Mouse (Mus musculus): ENCODE measurements at regions not wholly inside any gene's neighbourhood (a gene's known extent, or its start where the extent isn't known, plus 50 kb on each side); places are given as distances from the start of the nearest gene placed in this dataset.
"Not testable (repeated sequence)": the region's sequence is repeated elsewhere in the genome, so short reads cannot be mapped to it uniquely, and the experiment has no call there.

DNA sequence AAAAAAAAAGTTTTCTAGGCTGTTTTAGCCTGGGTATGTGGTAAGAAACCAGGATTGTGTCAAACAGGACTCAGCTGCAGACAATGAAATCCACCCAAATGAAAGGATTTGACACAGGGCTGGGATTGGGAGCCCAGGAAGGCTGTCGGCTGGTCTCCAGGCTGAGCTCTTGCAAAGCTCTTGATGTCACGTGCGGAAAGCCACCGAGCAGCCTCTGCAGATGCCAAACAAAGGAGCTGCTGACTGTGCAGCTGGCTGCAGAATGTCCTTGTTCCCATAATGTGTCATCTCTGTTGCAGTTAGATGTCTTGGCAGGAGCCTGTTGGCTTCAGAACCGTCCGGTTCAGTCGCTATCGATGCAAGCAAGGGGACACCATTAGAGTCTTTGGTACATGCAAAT is 56.1 kb downstream of the Bbs10 start:
- no peak for ATAC-seq (replicated peaks in 1 of 2; ENCODE audit: insufficient read depth in 1 of 2, low FRiP score in 2 of 2, low TSS enrichment in 1 of 2, low read depth in 1 of 2, poor library complexity in 2 of 2, severe bottlenecking in 2 of 2)

DNA sequence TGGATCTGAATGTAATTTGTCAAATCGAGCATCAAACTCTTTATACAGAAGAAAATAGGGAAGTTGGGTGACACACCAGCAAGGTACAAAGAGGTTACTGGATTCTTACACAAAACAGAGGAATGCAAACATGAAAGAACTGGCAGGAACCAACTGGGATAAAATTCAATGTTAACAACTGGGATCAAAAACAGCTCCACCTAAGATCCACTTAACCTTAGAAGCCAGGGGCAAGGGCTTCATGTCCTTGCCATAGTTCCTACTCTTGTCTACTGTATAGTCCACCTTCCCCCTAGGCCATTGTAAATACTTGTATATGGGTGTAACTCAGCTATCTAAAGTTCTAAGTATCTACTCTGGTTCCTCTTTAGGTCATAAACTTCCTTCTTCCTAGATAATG is 59.9 kb downstream of the Bbs10 start:
- not testable (repeated sequence) for ATAC-seq (replicated peaks in 1 of 2; ENCODE audit: insufficient read depth in 1 of 2, low FRiP score in 2 of 2, low TSS enrichment in 1 of 2, low read depth in 1 of 2, poor library complexity in 2 of 2, severe bottlenecking in 2 of 2)

DNA sequence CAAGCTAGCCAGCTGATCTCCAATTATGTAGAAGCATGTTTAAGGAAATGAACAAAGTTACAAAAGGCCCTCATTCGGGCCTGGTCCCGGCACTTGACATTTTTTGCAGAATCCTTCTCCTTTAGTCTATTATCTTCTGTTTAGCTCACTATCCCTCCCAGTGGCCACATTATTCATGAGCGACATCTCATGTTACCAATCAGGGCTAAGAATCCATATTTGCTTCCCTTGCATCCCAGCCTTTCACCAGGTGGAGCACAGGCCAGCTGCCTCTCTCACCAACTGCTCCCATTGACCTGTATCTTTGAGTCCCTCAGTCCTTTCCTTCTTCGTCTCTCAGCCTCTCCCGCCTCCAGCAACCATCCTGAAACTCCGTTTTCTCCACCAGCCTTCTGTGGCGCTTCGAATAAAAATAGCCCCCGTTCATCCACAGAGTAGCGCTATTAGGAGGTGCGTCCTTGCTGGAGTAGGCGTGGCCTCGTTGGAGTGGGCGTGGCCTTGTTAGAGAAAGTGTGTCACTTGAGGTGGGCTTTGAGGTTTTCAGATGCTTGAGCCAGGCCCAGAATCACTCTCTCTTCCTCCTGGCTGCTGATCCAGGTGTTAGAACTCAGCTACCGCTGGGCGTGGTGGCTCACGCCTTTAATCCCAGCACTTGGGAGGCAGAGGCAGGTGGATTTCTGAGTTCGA is 63.4 kb downstream of the Bbs10 start:
- no peak for ATAC-seq (replicated peaks in 1 of 2; ENCODE audit: insufficient read depth in 1 of 2, low FRiP score in 2 of 2, low TSS enrichment in 1 of 2, low read depth in 1 of 2, poor library complexity in 2 of 2, severe bottlenecking in 2 of 2)

DNA sequence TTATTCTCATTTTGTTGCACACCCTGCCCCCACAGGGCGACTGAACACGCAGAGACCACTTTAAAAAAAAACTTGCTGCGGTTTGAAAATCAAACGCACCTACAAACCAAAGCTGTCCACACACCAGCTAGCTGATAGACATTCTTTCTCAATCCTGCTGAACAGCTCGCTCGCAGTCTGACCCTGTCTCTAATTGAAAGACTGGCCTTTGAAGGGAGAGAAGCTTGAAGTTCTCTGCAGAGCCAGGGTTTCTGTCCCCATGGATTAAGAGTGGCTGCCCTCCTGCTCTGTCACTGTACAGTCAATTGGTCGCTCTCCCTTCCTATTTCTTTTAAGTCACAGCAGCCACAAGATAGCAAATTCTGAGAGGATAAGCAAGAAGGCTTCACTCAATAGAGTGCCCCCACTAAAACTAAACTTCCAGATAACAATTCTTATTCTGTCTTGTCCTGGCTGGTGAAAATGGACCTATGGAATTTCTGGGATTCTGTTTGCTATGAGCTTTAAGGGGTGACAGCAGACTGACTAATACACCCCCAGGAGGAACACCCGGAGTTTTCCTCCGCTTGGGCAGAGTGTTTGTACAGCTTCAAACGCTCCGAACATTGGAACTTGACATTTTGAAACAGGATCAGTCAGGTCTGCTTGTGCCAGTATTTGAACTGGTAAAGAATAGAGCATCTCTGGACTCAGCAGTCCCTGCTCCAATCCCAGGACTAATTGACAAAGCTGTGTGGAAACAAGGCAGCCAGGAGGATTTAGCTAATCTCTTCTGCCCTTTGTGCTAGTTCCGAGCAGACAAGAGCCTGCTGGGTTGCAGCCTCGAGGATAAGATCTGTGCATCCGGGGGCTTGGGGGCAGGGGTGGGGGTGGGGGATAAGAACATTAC is 65.5 kb downstream of the Bbs10 start:
- ATAC-seq (replicated peaks in 1 of 2; ENCODE audit: insufficient read depth in 1 of 2, low FRiP score in 2 of 2, low TSS enrichment in 1 of 2, low read depth in 1 of 2, poor library complexity in 2 of 2, severe bottlenecking in 2 of 2), result no peak

DNA sequence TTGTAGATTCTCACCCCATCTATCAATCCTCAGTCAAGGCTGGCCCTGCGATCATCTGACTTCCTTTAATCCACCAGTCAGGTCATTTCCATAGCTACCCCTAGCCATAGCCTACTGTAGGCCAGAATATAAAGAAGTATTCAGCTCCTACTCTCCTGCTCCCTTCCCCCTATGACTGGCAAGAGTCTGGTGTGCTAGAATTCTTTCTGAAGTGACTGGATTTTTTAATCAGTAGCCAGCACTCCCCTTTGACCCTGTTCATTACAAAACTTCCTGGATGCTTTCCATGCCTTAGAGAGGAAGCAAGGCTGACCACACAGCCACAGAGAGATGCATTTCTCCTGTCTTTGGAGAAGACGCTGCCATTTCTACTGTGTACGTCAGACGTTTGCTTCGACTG is 66.5 kb downstream of the Bbs10 start:
- ATAC-seq (replicated peaks in 1 of 2; ENCODE audit: insufficient read depth in 1 of 2, low FRiP score in 2 of 2, low TSS enrichment in 1 of 2, low read depth in 1 of 2, poor library complexity in 2 of 2, severe bottlenecking in 2 of 2), result peak; percentile 17 to 50; a peak in 1 of 4 replicates

DNA sequence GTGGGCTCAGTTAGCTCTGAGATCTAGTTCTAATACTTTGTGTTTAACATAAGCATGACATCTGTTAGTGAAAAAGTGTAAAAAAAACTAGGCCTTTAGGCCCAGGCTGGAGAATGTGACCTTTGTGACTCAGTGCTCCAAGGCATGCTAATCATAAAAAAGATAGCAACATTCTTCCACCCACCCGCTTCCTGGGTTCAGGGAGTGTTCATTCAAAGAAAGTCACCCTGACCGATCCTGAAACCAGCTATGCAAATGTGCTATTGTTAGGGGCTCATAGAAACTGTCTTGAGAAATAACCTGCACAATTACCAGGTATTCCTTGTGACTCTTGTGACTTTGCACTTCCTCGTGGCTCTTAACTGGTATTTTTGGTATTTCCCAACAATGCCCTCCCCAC is 70.6 kb downstream of the Bbs10 start:
- not testable (repeated sequence) for ATAC-seq (replicated peaks in 1 of 2; ENCODE audit: insufficient read depth in 1 of 2, low FRiP score in 2 of 2, low TSS enrichment in 1 of 2, low read depth in 1 of 2, poor library complexity in 2 of 2, severe bottlenecking in 2 of 2)

DNA sequence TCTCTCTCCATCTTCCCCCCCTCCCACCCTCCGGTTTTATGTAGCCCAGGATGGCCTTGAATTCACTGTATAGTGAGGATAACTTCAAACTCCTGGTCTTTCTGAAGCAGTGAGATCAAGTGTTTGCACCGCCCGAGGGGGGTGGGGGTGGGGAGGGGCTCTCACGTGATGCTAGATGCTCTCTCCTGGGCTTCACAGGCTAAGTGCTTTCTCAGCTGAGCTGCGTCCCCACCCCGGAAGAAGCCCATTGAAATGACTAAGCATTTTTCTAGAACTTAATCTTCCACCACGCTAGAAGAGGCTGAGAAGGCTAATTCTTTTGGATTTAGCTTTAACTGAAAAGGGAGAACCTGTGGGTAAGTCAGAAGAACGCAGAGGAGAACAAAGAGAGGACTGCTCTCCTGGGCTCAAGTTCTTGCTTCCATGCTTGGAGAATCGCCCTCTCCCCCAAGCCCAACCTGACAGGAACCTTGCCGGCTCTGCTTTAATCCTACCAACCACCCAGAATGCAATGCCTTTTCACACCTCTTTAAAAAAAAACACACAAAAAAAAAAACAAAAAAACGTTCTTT is 79.7 kb downstream of the Bbs10 start:
- ATAC-seq (replicated peaks in 1 of 2; ENCODE audit: insufficient read depth in 1 of 2, low FRiP score in 2 of 2, low TSS enrichment in 1 of 2, low read depth in 1 of 2, poor library complexity in 2 of 2, severe bottlenecking in 2 of 2), result no peak

DNA sequence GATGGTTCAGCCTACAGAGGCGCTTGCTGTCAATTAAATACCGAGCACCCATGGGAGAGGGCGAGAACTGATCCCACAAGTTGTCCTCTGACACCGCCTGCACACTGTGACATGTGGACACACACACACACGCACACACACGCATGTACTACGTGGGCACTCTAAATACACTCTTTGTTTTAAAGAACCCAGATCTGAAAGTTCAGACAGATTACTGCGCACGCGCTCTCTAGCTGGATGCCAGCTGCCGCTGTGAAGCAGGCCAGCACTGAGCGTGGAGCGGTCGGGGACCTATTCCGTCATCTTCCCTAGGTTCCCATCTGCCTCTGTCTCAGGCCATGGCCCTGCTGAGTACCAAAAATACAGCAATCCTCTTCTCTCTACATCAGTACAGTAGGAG is 83.2 kb downstream of the Bbs10 start:
- ATAC-seq (replicated peaks in 1 of 2; ENCODE audit: insufficient read depth in 1 of 2, low FRiP score in 2 of 2, low TSS enrichment in 1 of 2, low read depth in 1 of 2, poor library complexity in 2 of 2, severe bottlenecking in 2 of 2), result no peak

DNA sequence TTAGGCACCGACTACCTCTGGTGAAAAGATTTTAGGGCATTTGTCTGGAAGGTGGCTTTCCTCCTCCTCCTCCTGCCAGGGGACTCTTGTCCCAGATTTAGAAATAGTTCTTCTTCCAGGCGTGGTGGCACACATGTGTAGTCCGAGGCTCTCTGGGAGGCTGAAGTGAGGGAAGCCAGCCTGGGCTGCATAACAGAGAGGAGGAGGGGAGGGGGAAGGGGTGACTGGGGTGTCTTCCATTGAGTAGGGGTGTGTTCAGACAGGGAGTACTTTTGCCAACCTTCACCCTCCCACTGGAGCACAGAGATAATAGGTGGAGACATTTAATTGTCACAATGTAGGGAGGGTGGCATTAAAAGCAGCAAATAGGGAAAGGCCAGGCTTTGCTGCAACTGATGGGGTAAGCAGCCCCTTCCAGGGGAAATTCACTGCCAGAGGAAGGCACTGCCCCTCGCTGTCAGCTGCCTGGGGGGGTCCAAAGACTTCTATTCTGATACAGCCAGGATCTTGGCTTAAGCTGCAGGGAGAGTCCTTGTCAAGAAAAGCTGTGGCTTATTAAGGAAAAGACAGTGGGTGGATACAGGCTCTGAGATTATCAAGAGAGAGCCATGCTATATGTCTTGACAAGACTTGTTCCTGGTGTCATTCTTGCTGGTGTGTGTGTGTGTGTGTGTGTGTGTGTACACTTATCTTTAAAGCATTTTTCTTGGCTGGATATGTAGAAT is 83.9 kb downstream of the Bbs10 start:
- ATAC-seq (replicated peaks in 1 of 2; ENCODE audit: insufficient read depth in 1 of 2, low FRiP score in 2 of 2, low TSS enrichment in 1 of 2, low read depth in 1 of 2, poor library complexity in 2 of 2, severe bottlenecking in 2 of 2), result no peak

DNA sequence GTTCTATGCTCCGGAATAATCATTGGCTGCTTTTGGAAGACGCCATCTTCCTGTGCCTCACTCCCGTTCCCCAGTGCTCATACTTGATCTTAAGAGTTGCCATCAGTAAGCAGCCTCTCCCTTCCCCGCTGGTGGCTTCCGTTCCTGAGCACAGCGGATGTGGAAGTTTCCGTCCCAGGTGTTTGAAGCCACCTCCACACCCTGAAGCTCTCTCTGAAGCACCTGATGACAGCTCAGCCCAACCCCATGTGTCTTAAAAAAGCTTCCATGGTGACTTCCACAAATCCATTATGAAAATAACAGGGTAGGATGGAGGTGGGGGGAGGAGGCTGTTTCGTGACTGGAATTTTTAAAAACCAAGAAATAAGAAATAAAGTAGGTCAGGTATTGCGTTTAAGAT is 87.1 kb downstream of the Bbs10 start:
- ATAC-seq (replicated peaks in 1 of 2; ENCODE audit: insufficient read depth in 1 of 2, low FRiP score in 2 of 2, low TSS enrichment in 1 of 2, low read depth in 1 of 2, poor library complexity in 2 of 2, severe bottlenecking in 2 of 2), result no peak

DNA sequence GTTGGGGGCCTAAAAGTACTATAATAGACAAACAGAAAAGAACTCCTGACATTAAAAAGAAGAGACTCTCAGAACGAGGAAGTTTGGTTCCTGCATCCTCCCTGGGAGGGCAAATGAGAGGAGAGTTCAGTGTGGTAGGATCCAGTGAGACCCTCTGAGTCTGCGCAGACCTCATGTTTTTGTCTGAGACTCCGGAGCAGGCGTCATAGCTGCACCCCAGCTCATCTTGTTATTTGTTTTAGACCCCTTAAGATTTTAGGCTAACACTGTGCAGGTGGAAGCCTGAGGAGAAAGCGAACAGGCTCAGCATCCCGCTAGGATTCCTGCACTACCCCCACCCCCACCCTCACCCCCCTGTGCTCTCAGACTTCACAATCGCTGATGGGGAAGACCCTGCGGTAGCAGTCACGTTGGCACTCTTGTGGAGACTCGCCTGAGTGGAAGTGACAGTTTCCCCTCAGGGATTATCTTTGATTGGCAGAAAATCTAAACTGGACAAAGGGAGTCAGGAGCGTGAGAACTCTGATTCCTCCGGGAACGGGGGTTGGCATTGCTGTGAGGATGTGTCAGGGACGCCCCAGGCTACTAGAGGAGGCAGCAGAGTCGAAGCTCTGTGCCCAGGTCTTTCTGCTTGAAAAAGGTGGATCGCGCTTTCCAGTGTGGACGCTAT is 85.0 kb upstream of the Nap1l1 start:
- no peak for ATAC-seq (replicated peaks in 1 of 2; ENCODE audit: insufficient read depth in 1 of 2, low FRiP score in 2 of 2, low TSS enrichment in 1 of 2, low read depth in 1 of 2, poor library complexity in 2 of 2, severe bottlenecking in 2 of 2)

DNA sequence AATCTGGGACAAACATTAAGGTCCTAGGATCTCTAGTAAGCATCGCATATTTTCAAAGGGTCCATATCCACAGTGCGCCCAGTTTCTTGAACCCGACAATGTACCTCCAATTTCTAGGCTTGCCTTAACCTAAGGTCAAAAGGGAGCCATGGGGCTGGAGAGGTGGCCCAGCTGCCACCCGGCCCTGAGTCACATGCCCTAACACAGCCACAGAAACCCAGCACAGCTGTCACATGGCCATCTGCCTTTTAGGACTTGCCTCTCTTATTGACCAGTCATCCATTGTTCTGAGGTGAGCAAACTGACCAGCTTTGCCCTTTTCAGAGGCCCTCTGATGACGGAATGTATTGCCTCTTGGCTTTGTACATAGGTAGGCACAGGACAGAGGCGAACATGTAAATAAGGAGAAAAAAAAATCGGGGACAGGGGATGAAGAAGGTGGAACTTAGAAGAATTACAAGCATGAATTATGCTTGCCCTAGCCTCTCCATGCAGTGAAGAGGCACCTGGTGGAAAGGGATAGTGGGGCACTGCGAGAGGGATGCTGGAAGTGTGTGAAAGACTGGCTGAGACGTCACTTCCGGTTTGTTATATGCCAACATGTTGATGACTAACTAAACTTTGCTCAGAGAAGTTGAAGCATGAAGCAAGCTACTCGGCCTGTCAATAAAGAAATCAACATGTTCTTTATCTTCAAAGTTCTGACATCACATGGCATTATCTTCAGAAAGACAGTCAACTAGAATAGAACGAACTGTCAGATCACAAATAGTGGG is 84.3 kb upstream of the Nap1l1 start:
- no peak for ATAC-seq (replicated peaks in 1 of 2; ENCODE audit: insufficient read depth in 1 of 2, low FRiP score in 2 of 2, low TSS enrichment in 1 of 2, low read depth in 1 of 2, poor library complexity in 2 of 2, severe bottlenecking in 2 of 2)

DNA sequence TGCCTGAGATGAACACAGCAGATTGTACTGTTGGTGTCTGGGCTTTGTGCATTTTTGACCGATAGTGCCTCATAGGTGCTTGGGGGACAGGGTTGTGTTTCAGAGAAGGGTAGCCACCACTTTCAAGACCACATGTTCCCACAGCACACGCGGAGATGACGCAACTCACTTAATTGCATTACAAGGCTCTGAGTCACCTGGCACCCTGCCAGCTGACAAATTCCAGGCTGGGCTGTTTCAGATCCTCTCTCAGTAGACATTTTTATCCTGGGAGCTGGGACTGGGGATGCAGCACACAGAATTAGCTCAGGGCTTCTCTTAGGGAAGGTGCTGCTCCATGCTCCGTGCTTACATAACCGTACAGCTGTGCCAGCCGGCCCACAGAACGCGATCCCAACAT is 83.1 kb upstream of the Nap1l1 start:
- peak in 1 of 2 experiments; percentile 35; a peak in 2 of 4 replicates for ATAC-seq (replicated peaks in 1 of 2; ENCODE audit: insufficient read depth in 1 of 2, low FRiP score in 2 of 2, low TSS enrichment in 1 of 2, low read depth in 1 of 2, poor library complexity in 2 of 2, severe bottlenecking in 2 of 2)

DNA sequence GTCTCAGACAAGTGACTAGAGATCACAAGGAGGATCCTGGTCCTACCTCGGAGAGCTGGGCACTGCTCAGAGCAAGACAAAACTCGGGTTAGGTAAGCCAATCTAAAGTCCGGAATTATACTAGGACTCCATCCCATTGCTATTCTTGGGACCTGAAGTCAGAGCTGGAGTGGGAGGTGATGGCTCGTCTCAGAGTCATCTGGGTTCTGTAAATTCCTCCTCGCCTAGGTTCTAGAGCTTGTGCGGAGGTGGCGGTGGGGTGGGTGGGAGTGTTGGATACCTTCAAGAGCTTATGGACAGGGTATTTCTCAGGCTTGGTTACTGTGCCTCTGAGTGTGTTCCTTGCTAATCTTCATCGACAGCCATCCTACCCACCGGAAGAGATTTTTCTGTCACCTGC is 78.6 kb upstream of the Nap1l1 start:
- no peak for ATAC-seq (replicated peaks in 1 of 2; ENCODE audit: insufficient read depth in 1 of 2, low FRiP score in 2 of 2, low TSS enrichment in 1 of 2, low read depth in 1 of 2, poor library complexity in 2 of 2, severe bottlenecking in 2 of 2)

DNA sequence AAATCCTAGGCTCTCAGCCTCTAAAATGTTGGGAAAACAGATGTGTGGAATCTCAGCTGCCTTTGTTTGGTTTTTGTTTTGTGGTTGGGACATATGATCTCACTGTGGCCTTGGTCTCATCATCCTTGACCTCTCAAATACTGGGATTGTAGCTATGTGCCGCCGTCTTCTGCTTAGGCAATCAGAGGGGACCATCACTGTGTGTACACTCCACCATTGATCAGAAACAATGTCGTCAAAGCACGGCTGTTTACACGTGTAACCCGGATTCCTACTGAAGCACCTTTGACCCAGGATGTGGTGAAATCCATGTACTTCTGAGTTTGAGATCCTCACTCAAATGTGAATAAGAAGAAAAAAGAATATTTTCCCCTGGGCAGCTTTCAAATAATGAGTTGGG is 68.0 kb upstream of the Nap1l1 start:
- ATAC-seq (replicated peaks in 1 of 2; ENCODE audit: insufficient read depth in 1 of 2, low FRiP score in 2 of 2, low TSS enrichment in 1 of 2, low read depth in 1 of 2, poor library complexity in 2 of 2, severe bottlenecking in 2 of 2), result no peak

DNA sequence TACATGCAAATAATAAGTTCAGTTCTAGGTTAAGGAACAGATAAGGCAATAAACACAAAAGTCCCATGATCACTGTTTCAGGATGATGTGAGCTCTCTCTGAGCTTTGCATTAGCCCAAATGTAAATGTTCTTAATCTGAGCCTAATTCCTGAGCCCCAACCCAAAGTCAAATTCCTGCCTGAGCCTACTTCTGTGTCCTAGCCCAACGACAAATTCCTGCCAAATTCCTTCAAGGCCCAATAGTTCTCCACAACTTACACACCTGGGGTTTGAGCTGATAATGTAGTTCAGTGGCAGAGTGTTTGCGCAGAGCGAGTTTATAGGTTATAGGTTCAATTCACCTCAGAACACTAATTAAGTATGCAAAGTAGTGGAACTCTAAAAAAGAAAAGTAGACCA is 64.1 kb upstream of the Nap1l1 start:
- ATAC-seq (replicated peaks in 1 of 2; ENCODE audit: insufficient read depth in 1 of 2, low FRiP score in 2 of 2, low TSS enrichment in 1 of 2, low read depth in 1 of 2, poor library complexity in 2 of 2, severe bottlenecking in 2 of 2), result no peak

DNA sequence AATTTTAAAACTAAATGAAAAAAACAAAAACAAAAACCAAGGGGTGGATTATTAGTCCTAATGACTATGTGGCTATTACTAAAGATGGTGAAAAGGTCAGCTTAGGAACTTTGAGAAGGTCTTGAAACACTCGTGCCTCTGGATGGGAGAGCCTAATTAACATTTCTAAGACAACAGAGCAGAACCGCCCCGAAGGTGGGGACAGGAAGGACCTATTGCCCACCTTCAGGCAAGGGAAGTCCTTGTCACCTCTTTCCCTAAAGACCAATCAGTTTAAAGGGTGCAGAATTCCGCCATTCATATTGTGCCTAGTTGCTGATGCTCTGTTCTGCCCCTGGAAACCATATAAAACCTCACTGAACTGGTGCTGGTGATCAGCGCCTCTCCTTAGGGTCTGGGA is 63.5 kb upstream of the Nap1l1 start:
- no peak for ATAC-seq (replicated peaks in 1 of 2; ENCODE audit: insufficient read depth in 1 of 2, low FRiP score in 2 of 2, low TSS enrichment in 1 of 2, low read depth in 1 of 2, poor library complexity in 2 of 2, severe bottlenecking in 2 of 2)

All from hematopoietic stem cell, adult 5-6 weeks (primary cell).